Mouse (Mus musculus) left cerebral cortex, postnatal 14 days (tissue): ENCODE data around the gene Eva1c. TPM values are rescaled to one million over a fixed set of nuclear protein-coding genes. Genes with fewer than 3 reads are reported as not detected.

Source experiments
- DNase-seq, 2 experiments: peaks; one replicate each; pipeline ENCODE4 v3.0.0; 2021 to 2022; ENCODE audit warnings: low spot score in 2 of 2, mixed read lengths in 1 of 2
- intact Hi-C: fragments of 180-260 bp; cut with DNase I; formaldehyde crosslinking; loops from one replicate; pipeline ENCODE4 v1.15.1; 2025
- long read RNA-seq, 2 experiments: library from polyadenylated mRNA; stranded (forward); transcript quantifications; one replicate each; pipeline ENCODE4 v2.0.0; 2021
- total RNA-seq, 2 experiments: library from RNA; stranded (reverse); gene quantifications; 2 replicates each; pipeline ENCODE4 v1.2.3; 2021

Eva1c gene
- 1 to 10 TPM; 1.6 to 2.1 TPM for total RNA-seq
- long read RNA-seq, experiment 1, partial matches to known transcripts: 0 of 2 reads
- long read RNA-seq, experiment 1, other reads (novel, unspliced or antisense): 0 of 2 reads
- long read RNA-seq, experiment 2, partial matches to known transcripts: 0 of 1 reads
- long read RNA-seq, experiment 2, other reads (novel, unspliced or antisense): 1 of 1 reads

DNA sequence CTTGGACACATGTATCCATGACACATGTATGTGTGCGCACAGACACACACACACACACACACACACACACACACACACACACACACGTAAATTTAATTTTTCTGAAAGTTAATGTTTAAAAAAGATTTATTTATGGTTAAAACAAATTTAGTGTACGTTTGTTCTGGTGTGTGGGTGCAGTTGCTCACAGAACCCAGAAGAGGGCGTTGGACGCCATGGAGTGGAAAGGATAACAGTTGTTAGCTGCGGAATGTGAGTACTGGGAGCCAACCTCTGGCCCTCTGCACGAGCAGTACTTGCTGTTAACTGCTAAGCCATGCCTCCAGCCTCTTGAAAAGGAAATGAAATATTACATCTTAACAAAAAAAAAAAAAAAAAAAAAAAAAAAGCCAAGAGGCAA, at the start of gene Eva1c:
Gene Eva1c, plus strand, starts transcription at position 263 of the 400 bp plus-strand sequence.
- intact Hi-C loops: no loop called here
- DNase-seq: no peak

GRCm38 (mm10) chr16:90779783-90780182, 46.7 kb upstream of the Eva1c start:
- intact Hi-C loops: no loop called here
- no peak for DNase-seq

- DNase-seq: no peak
- intact Hi-C loops: no loop called here
These were observed 43.2 kb upstream of the Eva1c start for GRCm38 (mm10) chr16:90783302-90783701.

GRCm38 (mm10) chr16:90785257-90785656, 41.3 kb upstream of the Eva1c start:
- intact Hi-C loops: no loop called here
- DNase-seq: peak in 1 of 2 experiments; percentile 12

DNA sequence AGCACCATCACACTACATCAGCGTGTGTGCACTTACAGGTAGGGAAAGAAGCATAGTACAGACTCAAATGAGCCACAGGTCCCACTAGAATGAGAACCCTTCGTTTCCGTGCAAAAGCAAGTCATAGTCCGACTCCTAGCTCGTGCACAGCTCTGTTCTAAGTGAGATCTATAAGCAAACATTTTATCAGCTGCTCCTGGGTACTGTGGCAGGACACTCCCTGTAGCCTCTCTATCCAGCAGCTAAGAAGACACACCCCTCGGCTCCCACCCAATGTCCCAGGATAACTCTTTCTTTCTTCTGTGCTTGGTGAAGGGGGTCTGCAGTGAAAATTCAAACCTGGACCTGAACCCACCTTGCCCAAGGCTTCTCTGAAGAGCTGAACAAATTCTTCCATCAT, 37.9 kb upstream of the Eva1c start:
- DNase-seq: no peak
- intact Hi-C loops: no loop called here

GRCm38 (mm10) chr16:90790946-90791345, 35.6 kb upstream of the Eva1c start:
- DNase-seq: no peak
- intact Hi-C loops: no loop called here

DNA sequence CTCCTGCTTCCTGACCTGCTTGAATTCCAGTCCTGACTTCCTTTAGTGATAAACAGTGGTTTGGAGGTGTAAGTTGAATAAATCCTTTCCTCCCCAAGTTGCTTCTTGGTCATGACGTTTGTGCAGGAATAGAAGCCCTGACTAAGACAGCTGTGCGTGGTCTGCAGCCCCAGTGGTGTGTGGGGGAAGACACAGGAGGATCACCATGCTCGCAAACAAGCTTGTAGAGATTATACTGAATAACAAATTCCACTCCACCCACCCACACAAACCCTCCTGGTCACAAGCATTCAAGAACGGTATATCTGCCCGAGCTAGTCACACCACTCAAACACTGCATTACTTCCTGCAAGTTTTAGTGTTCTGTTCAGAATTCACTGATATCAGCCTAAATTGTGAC, 34.5 kb upstream of the Eva1c start:
- peak in 1 of 2 experiments; percentile 39 for DNase-seq
- intact Hi-C loops: no loop called here

- intact Hi-C loops: no loop called here
- DNase-seq: no peak
These were observed 34.0 kb upstream of the Eva1c start for GRCm38 (mm10) chr16:90792500-90792899.

- DNase-seq: no peak
- intact Hi-C loops: no loop called here
These were observed 31.8 kb upstream of the Eva1c start for GRCm38 (mm10) chr16:90794708-90795107.

DNA sequence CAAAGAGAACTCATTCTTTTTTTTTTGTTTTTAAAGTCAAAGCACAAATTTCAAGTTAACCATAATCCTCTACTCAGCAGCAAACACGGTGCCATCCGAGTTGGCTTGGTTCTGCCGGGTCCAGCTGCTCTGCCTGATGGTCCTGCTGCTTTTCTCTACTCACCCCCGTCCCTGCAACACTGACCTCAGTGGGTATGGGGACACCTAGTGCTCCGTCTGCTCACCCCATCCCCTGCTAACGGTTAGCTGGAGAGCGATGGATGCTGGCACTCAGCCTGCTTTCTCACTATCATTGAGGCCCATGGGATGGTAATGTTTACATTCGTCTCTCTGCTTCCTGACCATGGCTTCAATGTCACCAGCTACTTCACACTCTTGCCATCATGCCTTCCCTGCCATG, 28.1 kb upstream of the Eva1c start:
- intact Hi-C loops: no loop called here
- no peak for DNase-seq

- intact Hi-C loops: no loop called here
- no peak for DNase-seq
These were observed 27.7 kb upstream of the Eva1c start for GRCm38 (mm10) chr16:90798848-90799247.

- intact Hi-C loops: loop anchor here (10.0 kb wide), 1 partner anchor 235 kb away; no protein-coding TSS in a partner anchor
These were observed 26.7 kb upstream of the Eva1c start for GRCm38 (mm10) chr16:90799840-90800239.

DNA sequence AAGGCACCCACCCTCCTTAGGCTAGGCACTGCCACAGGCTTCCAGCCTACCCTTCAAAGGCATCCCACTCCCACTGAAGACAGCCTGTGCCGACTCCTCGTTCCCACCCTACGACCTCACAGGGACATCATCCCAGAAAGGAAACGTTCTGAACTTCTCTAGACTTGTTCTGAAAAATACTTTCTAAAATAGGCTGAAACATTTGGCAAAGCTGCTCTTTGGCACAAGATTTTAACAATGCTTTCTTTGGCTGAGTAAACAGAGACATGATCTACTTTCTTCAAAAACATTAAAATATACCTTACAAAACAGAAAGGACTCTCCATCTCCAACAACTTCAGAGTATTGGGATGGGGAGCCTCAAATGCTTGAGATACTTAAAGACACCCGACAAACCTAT, 25.3 kb upstream of the Eva1c start:
- intact Hi-C loops: loop anchor here (10.0 kb wide), 1 partner anchor 234 kb away; no protein-coding TSS in a partner anchor
- DNase-seq: peak in 1 of 2 experiments; percentile 40

More at GRCm38 (mm10) chr16:90799840-90800239, 26.7 kb upstream of the Eva1c start:
- DNase-seq: no peak

- DNase-seq: no peak
- intact Hi-C loops: loop anchor here (10.0 kb wide), 1 partner anchor 233 kb away; no protein-coding TSS in a partner anchor
These were observed 24.6 kb upstream of the Eva1c start for GRCm38 (mm10) chr16:90801928-90802327.

DNA sequence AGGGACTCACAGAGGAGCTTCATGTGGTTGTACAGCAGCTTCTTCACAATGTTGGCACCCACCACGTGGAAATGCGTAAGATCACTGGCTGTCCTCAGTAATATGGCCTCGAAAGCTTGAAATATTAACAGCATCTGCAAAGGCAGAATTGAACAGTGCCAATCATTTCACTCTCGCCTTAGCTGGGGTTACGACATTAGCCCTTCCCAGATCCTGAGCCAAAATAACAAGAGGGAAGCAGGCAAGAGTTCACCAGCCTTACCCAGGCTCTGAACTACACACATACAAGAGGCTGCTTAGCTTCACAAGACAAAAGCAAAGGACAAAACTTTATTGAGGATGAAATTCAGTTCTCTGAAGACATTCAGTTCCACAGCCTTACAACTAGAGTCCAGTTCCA, 22.1 kb upstream of the Eva1c start:
- no peak for DNase-seq
- intact Hi-C loops: loop anchor here (10.0 kb wide), 1 partner anchor 230 kb away; no protein-coding TSS in a partner anchor

GRCm38 (mm10) chr16:90809975-90810715, 16.4 kb upstream of the Eva1c start, which contains the start of gene Urb1:
Gene Urb1 (minus strand): TSS chr16:90810413.
- intact Hi-C loops: loop anchor here (5.0 to 10.0 kb wide), 2 partner anchors 122 to 225 kb away; no protein-coding TSS in a partner anchor
- DNase-seq: peak; percentile 95 to 96

DNA sequence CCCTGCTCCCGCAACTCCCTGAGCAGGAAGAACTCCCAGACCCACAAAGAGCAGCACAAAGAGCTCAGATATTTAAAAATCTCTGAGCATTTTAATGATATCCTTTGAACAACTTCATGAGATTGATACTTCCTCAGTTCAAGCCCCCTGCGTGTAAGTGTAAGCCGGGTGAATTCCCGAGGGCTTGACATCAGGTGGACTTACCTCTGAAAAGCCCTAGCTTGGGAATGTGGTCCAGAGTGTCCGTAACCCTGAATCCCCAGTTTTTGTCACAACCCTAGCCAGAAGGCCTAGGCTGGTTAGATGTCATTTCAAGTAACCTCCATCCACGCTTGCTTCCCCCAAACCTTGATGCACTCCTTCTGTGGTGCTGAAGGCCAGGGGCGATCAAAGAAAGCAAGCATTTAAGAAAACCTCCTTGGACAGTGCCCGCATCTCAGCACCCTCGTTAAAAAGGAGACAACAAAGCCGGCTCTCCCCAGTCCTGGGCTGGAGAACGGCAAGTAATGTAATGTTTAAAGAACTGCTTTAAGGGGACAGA, 15.7 kb upstream of the Eva1c start:
- no peak for DNase-seq
- intact Hi-C loops: loop anchor here (5.0 kb wide), 1 partner anchor 122 kb away; no protein-coding TSS in a partner anchor

DNA sequence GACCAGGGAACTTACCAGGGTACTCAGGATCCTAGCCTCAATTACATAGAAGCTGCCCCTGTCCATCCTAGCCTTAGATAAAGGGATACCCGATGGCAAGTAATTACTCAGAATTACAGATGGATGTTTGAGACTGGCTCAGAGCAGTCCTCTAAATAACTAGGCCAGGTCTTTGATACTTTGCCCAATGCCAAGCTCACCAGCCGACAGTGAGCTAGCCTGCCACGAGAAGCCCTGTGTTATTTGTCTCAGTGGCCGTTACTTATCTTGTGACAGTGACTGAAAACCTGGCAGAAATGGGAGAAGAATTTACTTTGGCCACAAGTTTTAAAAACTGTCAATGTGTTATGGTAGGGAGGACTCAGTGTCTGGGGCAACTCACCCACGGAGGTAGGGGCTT, 14.4 kb upstream of the Eva1c start:
- intact Hi-C loops: loop anchor here (5.0 kb wide), 1 partner anchor 120 kb away; no protein-coding TSS in a partner anchor

GRCm38 (mm10) chr16:90820326-90820725, 6.2 kb upstream of the Eva1c start:
- intact Hi-C loops: no loop called here
- no peak for DNase-seq

More for the DNA sequence above, 14.4 kb upstream of the Eva1c start:
- DNase-seq: no peak

- no peak for DNase-seq
- intact Hi-C loops: no loop called here
These were observed 5.3 kb upstream of the Eva1c start for GRCm38 (mm10) chr16:90821046-90821697.
